Mouse (Mus musculus) lung, postnatal 36 days (tissue): ENCODE results near the gene Slc9a5.

Experiments used
- DNase-seq: peaks from one replicate; pipeline ENCODE4 v3.0.0; 2022; ENCODE audit warnings: mixed read lengths

Slc9a5 gene

DNA sequence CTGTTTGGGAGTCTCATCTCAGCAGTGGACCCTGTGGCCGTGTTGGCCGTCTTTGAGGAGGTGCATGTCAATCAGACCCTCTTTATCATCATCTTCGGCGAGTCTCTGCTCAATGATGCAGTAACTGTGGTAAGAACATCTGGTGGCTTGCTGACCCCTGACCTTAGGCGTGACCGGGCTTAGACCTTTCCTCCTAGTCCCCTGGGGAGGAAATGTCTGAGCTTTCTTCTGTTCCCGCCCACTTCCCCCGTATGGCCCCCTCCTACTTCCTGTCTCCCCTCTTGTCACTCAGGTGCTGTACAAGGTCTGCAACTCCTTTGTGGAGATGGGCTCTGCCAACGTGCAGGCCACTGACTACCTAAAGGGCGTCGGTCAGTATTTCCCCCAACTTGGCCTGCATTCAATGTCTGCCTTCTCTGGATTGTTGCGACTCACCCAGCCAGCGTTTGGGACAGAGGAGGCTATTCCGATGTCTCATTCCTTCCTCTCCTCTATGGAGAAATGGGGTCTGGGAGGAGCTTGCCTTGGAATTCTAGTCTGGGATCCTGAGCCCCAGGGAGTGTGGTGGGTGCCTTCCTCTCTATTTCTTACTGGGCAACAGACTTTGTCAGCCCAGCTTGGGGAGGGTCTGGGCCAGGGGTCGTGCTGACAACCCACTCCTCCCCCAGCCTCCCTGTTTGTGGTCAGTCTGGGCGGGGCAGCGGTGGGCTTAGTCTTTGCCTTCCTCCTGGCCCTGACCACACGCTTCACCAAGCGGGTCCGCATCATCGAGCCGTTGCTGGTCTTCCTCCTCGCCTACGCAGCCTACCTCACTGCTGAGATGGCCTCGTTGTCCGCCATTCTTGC lies 6.8 kb downstream of the Slc9a5 start:
- DNase-seq, result peak; percentile 51

DNA sequence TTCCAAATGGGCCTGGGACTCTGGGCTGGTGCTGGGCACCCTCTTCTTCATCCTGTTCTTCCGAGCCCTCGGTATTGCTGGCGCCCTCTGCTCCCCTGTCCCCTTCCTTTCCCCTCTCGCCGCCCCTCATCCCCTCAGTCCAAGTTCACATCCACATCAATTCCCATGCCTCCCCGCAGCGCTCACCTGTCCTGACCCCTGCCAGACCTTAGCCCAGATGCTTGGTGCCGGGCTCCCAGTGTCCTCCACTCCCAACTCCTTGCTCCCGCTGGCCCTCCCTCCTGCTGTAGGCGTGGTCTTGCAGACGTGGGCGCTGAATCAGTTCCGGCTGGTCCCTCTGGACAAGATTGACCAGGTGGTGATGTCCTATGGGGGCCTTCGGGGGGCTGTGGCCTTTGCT lies 8.0 kb downstream of the Slc9a5 start:
- no peak for DNase-seq

DNA sequence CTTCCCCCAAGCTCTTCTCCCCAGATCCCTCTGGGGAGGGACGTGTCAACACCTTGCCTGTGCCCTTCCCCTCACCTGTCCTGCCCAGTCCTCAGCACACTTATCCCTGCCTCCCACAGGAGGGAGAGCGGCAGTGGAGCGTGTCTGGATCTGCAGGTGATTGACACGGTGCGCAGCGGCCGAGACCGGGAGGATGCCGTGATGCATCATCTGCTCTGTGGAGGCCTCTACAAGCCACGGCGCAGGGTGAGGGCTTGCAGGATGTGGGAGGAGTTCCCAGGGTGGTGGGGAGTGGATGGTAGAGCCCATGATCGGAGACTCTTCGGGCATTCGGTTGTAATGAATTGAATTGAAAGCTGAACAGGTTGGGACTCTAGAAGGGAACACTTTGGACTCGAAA lies 10.6 kb downstream of the Slc9a5 start:
- no peak for DNase-seq

DNA sequence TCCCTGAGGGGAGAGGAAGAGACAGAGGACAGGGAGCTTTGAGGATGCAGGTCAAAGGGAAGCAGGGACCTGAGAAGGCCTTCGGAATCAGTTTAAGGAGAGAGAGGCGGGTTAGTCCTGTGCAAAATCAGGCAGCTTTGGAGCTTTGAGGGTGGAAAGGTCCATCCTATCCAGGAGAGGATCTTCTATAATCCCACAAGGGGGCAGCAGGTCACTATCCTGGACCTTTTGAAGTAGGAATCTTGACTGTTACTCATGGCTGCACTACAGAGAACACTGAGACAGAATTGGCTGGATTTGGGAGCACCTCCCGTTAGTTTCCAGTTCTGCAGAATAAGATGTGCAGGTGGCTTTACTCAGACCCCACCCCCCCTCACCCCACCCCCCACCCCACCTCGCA lies 11.0 kb downstream of the Slc9a5 start:
- peak; percentile 43 for DNase-seq

DNA sequence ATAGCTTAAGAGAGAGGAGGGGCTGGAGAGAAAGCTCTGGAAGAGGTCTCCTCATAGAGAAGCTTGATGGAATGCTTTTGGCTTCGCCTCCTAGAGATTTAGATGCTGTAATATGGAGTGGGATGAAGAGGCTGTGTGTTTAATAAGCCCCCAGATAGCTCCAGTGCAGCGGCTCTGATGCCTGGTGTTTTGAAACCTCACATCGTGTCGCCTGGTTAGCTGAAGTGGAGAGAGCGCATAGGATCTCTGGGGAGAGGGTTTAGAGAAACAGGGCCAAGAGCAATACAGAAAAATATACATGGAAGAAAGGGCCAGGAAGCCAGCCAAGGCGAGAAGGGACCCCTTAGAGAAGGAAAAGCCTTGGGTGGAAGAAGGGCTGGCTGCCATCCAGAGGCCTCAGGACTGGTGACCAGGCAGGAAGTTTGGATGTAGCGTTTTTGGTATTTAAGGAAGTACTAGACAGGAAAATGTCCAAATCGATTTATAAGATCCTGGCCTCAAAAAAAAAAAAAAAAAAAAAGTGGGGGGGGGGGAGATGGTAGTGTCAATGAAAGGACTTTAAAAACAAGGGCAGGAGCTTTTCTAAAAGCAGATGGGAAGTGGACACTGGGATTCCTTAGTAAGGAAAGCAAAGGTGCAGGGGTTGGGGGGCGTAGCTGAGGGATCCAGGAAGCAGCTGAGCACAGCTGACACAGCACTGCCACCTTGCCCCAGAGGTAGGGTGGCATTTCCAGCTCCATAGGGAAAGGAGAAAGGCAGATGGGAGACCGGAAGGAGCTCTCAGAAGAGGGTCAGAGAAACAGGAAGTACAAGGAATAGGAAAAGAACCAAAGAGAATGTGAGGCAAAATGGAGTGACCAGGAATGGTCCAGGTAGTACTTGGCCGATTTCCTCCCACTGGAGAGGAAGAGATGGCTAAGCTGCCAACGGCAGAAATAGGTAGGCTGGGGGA lies 13.4 kb downstream of the Slc9a5 start:
- DNase-seq, result peak; percentile 26

DNA sequence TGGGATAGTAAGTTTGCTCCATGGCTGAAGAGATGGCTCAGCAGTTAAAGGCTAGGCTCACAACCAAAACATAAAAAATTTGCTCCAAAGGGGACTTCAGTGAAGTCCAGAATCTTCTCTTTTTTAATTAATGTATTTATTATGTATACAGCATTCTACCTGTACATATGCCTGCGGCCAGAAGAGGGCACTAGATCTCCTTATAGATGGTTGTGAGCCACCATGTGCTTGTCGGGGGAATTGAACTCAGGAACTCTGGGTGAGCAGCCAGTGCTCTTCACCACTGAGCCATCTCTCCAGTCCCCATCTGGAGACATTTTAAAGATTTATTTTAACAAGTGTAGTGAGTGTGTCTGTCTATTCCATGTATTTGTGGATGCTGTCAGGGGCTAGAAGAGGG lies 18.5 kb downstream of the Slc9a5 start:
- peak; percentile 63 for DNase-seq

DNA sequence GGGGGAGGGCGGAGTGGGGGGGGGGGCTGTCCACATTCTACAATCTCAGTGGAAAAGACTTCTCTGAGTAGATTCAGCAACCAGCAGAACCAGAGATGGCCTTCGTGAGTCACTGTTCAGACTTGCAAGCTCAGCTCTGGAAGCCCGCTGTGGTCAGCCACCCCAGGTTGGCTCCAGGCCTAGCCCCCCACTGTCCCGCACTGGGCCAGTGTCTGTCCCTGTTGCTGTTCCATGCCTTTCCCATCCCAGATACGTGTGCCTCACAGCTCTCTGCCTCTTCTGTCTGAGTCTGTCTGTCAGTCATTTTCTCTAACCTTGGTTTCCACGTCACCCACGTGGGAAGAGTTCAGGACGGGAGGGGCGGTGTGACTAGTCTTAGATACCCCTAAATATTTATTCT lies 23.8 kb downstream of the Slc9a5 start:
- DNase-seq, result no peak

DNA sequence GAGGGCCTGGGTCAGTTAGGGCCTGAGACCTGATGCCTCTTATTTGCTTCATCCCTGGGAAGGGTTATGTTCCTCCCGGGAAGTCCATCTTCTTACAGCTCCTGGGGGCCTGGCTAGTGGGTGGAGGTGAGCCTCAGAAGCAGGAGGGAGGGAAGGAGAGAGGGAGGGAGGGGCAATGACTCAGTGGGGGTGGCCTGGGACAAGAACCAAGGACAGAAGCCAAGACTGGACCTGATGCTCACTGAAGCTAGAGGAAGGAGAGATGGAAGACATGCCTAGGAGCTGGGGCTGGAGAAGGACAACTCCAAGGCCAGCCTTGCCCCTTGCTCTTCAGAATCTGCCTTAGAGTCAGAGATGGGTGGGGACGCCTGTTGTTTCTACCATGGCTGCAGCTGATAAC lies 24.4 kb downstream of the Slc9a5 start, which contains the start of gene Plekhg4:
Plekhg4 (plus strand) TSS at position 243 of the 400 bp plus-strand sequence.
- DNase-seq, result no peak

DNA sequence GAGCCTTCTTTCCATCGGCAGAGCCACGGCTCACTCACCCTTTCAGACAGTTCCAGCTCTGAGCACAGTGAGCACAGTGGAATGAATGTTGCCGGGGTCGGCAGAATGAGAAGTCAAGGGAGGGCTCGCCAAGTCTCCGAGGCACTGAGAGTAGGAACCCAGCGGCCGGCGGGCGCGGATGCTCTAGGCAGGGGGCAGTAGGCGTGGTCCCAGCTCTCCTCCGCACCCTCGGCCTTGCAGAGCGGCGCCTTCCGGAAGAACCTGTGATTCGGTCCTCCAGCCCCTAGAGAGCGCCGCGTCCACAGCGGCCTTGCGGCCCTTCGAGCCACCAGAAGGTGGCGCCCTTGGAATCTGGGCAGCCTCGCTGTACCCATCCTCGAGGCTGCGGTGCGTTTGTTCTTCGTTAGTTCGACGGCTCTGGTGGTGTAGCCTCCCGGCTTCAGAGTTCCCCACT lies 25.9 kb downstream of the Slc9a5 start:
- peak; percentile 31 for DNase-seq

DNA sequence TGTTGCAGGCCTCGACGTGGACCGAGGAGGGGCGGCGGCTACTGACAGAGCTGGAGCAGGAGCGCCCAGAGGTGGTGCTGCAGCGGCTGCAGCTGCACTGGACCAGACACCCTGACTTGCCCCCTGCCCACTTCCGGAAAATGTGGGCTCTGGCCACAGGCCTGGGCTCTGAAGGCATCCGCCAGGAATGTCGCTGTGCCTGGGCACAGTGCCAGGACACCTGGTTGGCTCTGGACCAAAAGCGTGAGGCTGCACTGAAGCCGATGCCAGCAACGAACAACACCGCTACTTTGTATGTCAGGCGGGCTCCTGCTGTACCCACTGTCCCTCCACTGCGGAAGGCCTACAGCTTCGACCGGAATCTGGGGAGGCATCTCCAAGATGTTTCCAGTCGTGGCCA lies 30.0 kb downstream of the Slc9a5 start:
- DNase-seq, result peak; percentile 76

DNA sequence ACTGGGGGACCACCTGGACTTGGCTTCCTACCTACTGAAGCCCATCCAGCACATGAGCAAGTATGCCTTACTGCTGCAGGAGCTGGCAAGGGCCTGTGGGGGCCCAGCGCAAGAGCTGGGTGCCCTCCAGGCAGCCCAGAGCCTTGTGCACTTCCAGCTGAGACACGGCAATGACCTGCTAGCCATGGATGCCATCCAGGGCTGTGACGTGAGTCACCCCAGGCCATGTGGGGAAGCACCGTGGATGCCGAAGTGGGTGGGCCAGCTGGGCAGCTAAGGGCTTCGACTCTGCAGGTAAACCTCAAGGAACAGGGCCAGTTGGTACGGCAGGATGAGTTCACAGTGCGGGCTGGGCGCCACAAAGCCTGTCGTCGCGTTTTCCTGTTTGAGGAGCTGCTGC lies 31.7 kb downstream of the Slc9a5 start:
- no peak for DNase-seq

DNA sequence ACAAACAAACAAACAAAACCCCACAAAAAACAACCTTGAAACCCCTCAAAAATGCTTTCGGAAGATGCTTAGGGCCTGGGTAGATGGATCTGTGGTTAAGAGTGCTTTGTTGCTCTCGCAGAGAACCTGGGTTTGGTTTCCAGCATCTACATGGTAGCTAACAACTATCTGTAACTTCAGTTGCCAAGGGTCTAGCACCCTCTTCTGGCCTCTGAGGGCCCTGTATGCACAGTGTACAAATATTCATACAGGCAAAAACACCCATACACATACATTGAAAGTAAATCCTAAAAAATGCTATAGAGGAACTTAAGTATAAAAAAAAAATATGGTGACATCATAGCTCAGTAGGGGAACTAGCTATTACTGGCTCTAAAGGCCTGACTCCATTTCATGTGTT lies 35.4 kb downstream of the Slc9a5 start:
- no peak for DNase-seq

DNA sequence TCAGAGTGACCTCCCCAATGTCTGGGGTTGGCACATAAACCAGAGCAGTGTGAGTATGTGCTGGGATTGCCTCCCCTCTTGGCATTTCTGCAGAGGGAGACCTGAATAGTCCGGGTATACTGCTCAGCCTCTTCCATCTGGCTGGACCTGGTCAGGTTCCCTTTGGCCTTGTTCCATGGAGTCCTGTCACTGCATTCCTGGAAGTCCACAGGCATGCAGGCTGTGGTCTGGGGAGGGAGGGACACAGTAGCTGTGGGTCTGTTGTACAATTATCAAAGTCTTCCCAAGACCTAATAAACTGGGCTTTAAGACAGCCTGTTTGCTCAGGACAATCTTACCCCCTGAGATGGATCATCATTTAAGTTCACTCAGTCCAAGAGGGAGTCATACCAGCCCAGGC lies 38.5 kb downstream of the Slc9a5 start:
- DNase-seq, result peak; percentile 73

DNA sequence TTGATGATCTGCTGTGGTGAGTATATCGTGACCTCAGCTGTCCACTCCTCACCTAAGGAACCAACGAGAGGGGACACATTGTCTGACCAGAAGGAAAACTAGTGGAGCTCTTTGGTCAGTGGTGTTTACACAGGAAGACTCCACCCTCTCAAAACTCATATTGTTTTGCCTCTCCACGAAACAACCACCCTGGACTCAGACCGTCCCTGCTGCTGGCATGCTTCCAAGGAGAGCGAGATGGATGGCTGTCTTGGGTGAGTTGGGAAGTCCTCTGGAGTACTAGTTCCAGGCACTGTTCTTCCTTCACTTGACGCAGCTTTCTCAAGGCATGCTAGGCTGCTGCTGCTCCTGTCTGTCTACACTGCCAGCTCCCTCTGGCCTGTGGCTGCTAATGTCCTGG lies 40.5 kb downstream of the Slc9a5 start:
- peak; percentile 65 for DNase-seq

DNA sequence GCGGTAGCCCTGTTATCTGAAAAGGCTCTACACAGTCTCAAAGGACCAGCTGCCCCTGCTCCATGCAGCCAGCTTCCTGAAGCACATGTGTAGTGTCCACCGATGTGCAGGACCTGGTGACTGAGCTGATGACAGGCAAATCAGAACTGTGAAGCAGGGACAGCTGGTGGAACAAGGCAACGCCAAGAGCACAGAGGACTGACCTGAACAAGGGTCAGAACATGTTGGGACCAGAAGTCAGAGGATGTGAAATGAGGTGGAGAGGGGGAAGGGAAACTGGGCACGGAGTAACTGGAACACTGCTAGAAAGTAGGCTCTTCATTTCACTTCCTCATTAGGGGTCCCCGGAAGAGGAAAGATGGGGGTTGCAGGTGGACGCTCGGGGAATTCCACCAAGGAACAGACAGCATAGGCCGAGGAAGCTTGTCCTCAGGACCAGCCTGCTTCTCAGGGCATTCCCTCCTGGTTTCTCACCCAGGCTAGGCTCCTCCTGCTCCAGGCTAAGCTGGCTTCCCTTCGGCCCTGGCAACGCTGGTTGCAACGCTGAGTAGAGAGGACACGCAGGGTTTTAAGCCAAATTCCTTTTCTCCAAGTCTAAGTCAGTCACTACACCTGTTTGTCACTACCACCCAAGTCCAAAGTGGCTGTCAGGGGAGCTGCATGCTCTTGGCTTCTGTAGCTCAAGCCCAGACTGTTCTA lies 44.6 kb downstream of the Slc9a5 start:
- DNase-seq, result peak; percentile 29

DNA sequence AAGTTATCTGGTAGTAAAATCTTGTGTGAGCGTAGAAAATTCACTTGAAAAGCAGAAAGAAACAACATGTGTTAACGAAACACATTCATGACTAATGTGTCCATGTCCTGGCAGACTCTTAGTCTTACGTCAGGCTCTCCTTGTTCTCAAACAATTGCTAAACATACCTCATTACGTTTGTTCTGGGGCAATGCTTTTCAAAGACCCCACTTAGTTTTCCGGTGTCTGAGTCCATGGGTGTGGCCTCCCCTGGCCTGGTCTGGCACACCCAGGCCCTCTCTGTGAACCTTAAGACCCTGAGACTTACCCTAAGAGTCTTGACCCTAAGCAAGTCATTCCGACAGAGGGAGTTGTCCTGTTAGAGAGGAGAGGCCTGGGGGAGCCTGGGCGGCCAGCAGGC lies 45.3 kb downstream of the Slc9a5 start:
- DNase-seq, result peak; percentile 73

DNA sequence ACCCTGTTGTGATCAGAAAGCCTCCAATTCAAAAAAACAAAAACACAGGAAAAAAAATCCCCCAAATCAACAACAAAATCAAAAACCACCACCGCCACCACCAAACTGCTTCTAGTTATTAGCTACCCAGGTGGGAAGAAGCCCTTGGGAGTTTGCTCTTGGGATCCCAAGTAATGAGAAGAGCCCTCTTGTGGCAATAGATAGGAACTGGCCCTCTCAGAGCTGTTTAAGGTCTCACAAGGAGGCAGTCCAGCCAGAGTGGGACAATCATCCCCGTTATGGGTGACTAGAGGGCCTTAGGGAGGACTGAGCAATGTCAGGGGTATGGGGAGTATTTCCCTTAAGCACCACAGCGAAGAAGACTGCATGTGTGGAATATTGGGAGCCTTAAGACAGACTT lies 49.1 kb downstream of the Slc9a5 start:
- peak; percentile 88 for DNase-seq

DNA sequence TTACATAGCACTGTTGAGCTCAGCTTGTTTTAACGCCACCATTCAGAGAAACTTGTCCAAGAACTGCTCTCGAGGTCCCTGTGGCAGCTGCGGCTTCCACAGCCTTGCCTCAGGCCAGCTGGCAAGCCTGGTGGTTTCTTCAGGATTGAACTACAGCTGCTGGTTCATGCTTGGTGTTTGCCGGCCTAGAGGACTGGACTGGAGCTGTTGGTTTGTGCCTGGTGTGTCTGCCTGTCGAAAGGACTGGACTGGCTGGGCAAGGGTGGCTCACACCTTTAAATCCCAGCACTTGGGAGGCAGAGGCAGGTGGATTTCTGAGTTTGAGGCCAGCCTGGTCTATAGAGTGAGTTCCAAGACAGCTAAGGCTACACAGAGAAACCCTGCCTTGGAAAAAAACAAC lies 51.4 kb downstream of the Slc9a5 start:
- DNase-seq, result no peak

DNA sequence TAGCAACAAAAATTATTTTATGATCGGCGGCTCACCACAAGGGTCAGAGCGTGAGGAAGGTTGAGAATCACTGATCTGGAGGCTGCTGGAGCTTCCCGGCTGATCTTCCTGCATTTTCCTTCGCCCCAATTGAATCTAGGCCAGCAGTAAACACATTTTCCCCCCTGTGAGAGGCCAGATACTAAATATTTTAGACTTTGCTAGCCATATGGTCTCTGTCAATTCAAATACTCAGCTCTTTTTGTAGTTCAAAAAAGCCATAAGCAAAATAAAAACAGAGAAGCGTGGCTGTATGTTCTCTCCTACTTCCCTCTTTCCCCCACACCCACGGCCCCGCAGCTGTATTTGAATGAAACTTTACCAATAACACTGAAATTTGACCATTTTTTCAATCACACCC lies 54.8 kb downstream of the Slc9a5 start:
- no peak for DNase-seq

DNA sequence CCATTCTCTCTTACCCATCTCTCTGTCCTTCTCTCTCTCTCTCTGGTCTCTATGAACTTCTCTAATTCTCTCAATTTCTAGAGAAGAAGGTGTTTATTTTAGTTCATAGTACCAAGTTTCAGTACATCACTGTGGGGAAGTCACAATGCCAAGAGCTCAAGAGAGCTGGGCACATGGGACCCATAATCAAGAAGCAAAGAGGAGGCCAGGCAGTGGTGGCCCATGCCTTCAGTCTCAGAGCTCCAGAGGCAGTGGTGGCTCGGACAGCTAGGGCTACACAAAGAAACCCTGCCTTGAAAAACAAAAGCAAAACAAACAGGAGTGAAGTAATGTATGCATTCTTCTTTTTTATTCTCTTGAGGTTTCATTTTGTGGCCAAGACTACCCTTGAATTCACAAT lies 55.9 kb downstream of the Slc9a5 start:
- DNase-seq, result no peak

DNA sequence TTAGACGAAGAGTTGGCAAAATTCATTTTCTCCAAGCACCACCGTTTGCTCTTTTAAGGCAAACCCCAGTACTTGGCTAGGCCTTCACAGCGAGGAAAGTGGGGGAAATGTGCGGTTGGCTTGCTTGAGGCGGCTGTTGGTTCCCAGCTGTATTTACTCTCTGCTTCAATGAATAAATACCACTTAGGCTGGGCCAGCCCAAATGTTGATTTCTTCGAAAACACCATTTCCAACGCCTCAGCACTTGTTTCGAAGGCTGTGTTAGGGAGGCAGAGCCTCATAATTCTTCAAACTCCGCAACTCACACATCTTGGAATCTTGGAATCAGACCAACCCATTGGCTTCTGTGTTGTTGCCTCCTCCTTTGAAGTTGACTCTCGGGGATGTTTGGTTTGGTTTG lies 57.8 kb downstream of the Slc9a5 start:
- DNase-seq, result peak; percentile 51

DNA sequence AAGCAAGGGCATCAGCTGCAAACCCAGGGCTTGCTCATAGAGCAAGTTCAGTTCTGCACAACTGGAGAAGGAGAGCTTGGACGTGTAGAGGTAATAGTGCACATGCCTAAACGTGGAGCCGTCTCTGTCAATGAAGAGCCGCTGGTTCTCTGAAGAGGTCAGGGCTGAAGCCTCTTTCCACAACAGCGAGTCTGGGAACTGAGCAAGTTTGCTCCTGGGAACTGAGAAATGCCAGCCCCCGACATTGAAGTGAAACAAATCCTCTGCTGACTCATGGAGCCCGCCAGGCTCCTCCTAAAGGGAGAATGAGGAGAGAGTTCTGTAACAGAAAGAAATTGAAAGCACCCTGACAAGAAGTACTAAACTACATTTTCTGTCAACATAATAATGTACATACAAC lies 59.7 kb downstream of the Slc9a5 start:
- no peak for DNase-seq

DNA sequence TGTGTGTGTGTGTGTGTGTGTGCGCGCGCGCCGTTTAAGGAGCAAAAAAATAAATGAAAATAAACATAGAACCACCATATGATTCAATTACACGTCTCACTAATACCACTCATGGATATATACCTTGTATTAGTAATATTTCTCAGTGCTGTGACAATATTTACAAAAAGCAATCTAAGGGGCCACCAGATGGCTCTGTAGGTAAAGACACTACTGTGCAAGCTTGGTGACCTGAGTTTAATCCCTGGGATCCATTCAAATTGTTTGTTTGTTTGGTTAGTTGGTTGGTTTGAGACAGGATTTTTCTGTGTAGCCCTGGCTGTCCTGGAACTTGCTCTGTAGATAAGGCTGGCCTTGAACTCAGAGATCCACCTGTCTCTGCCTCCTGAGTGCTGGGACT lies 61.3 kb downstream of the Slc9a5 start:
- DNase-seq, result no peak
